Mouse (Mus musculus) forebrain, postnatal 0 days (tissue): ENCODE data around the gene Meis1. TPM values are rescaled to one million over a fixed set of nuclear protein-coding genes. Genes with fewer than 3 reads are reported as not detected.

Source experiments
- ATAC-seq: fragments of 200-750 bp; cut with Nextera tagmentation; 2 replicates; pipeline ENCODE4 v1.8.0; 2017; ENCODE audit warnings: mild to moderate bottlenecking, moderate library complexity
- DNase-seq: peaks from one replicate; pipeline ENCODE4 v3.0.0-alpha.2; 2015
- H3K27ac ChIP-seq: fragments of 300-500 bp; sonication (generic); 2 replicates; pipeline ENCODE4 v1.5.1; 2014; ENCODE audit warnings: low read depth, mild to moderate bottlenecking, antibody characterized with exemption, low read length, moderate library complexity, mixed read lengths
- H3K27me3 ChIP-seq: fragments of 300-500 bp; sonication (generic); 2 replicates; pipeline ENCODE4 v1.6.1; 2014; ENCODE audit warnings: mild to moderate bottlenecking, low read length, mixed read lengths; ENCODE audit not compliant: insufficient read depth
- H3K36me3 ChIP-seq: fragments of 300-500 bp; sonication (generic); 2 replicates; pipeline ENCODE4 v1.6.1; 2014; ENCODE audit warnings: mild to moderate bottlenecking, moderate library complexity; ENCODE audit not compliant: insufficient read depth
- H3K4me1 ChIP-seq: fragments of 300-500 bp; sonication (generic); 2 replicates; pipeline ENCODE4 v1.6.1; 2014; ENCODE audit warnings: antibody characterized with exemption; ENCODE audit not compliant: insufficient read depth
- H3K4me2 ChIP-seq: fragments of 300-500 bp; sonication (generic); 2 replicates; pipeline ENCODE4 v1.6.1; 2014; ENCODE audit warnings: low read depth, mild to moderate bottlenecking, moderate library complexity
- H3K4me3 ChIP-seq: fragments of 300-500 bp; sonication (generic); 2 replicates; pipeline ENCODE4 v1.5.1; 2014; ENCODE audit warnings: low read depth, low read length, mixed read lengths
- H3K9ac ChIP-seq: fragments of 300-500 bp; sonication (generic); 2 replicates; pipeline ENCODE4 v1.6.1; 2014; ENCODE audit warnings: mild to moderate bottlenecking
- H3K9me3 ChIP-seq: fragments of 300-500 bp; sonication (generic); 2 replicates; pipeline ENCODE4 v1.6.1; 2016; ENCODE audit warnings: low read length
- CTCF ChIP-seq: sonication (generic); IDR thresholded peaks from 2 replicates; pipeline ENCODE4 v1.5.1; 2016; ENCODE audit warnings: antibody characterized with exemption, control low read depth, low read depth
- WGBS: fragments of 180-500 bp; shearing (Covaris S2); extraction: QIAGEN DNeasy Blood & Tissue Kit; methylation state at CpG from one replicate; pipeline ENCODE4 v1.1.7; 2014; 5-methylcytosine and 5-hydroxymethylcytosine counted together
- polyA plus RNA-seq: library from polyadenylated mRNA; unstranded; fragments of >200 nt; fragmentation: Nextera tagmentation; extraction: Ambion mirVana; gene quantifications from 2 replicates; pipeline ENCODE4 v1.2.1, GENCODE M21; 2015
- total RNA-seq: library from RNA; depleted of rRNA; stranded (reverse); fragments of >200 nt; gene quantifications from 2 replicates; pipeline ENCODE4 v1.2.3, GENCODE M21; 2014

Meis1 gene
- total and polyA plus RNA-seq, 2 experiments from 2014 or later: 12.5 to 16.9 TPM

GRCm38 (mm10) chr11:19014113-19014440 lies 4.7 kb downstream of the Meis1 start:
- no peak for TF ChIP-seq CTCF
- peaks cover 7% of the 10 kb centered on the region; the same call in 1 of the 2 replicates for H3K4me1 ChIP-seq

GRCm38 (mm10) chr11:19013141-19014112 lies 5.4 kb downstream of the Meis1 start:
- Histone ChIP-seq H3K9me3 (no peaks in the 10 kb centered on the region), H3K27me3 (peaks cover 17% of the 10 kb centered on the region), H3K36me3 (no peaks in the 10 kb centered on the region), H3K4me1 (peaks cover 7% of the 10 kb centered on the region; the same call in 1 of the 2 replicates), H3K9ac (no peak overlapping the region), H3K27ac (no peak overlapping the region), H3K4me2 (peak overlapping the region; percentile 91), H3K4me3 (peak overlapping the region; percentile 56)
- ATAC-seq: no peak
- no peak for TF ChIP-seq CTCF
- 36% methylated on average over 25 of the region's 25 CpGs for WGBS
- no peak for DNase-seq

More at GRCm38 (mm10) chr11:19014113-19014440, 4.7 kb downstream of the Meis1 start:
- Histone ChIP-seq H3K9ac (peak overlapping the region; percentile 35), H3K27ac (no peak overlapping the region), H3K9me3 (no peaks in the 10 kb centered on the region), H3K27me3 (peaks cover 13% of the 10 kb centered on the region), H3K4me2 (peak overlapping the region; percentile 91), H3K4me3 (peak overlapping the region; percentile 56), H3K36me3 (no peaks in the 10 kb centered on the region)
- ATAC-seq (no peak), DNase-seq (no peak)
- 24% methylated on average over 12 of the region's 12 CpGs for WGBS

GRCm38 (mm10) chr11:19012463-19013115 lies 6.2 kb downstream of the Meis1 start:
- Histone ChIP-seq H3K9me3 (no peaks in the 10 kb centered on the region), H3K27me3 (peaks cover 20% of the 10 kb centered on the region), H3K4me3 (no peak overlapping the region), H3K4me1 (0 out of 2 replicates have a peak, but pooled peaks cover 3% of the 10 kb centered on the region), H3K36me3 (no peaks in the 10 kb centered on the region), H3K4me2 (no peak overlapping the region), H3K9ac (no peak overlapping the region), H3K27ac (no peak overlapping the region)
- ATAC-seq: no peak
- no peak for DNase-seq
- WGBS: 28% methylated on average over 2 of the region's 2 CpGs
- TF ChIP-seq CTCF: no peak

- Histone ChIP-seq H3K4me1 (0 out of 2 replicates have a peak, but pooled peaks cover 3% of the 10 kb centered on the region), H3K9ac (no peak overlapping the region), H3K27me3 (peaks cover 18% of the 10 kb centered on the region), H3K9me3 (no peaks in the 10 kb centered on the region), H3K36me3 (no peaks in the 10 kb centered on the region), H3K4me3 (no peak overlapping the region), H3K4me2 (no peak overlapping the region), H3K27ac (no peak overlapping the region)
- TF ChIP-seq CTCF: no peak
- 52% methylated on average over 2 of the region's 2 CpGs for WGBS
- DNase-seq (no peak), ATAC-seq (no peak)
Observed at GRCm38 (mm10) chr11:19012001-19012400, 6.8 kb downstream of the Meis1 start.

- H3K27ac ChIP-seq: no peak overlapping the region
- DNase-seq (no peak), ATAC-seq (no peak)
- H3K36me3 ChIP-seq: no peaks in the 10 kb centered on the region
- no peak overlapping the region for H3K9ac ChIP-seq
- peaks cover 17% of the 10 kb centered on the region for H3K27me3 ChIP-seq
- 0 out of 2 replicates have a peak, but pooled peaks cover 3% of the 10 kb centered on the region for H3K4me1 ChIP-seq
- H3K4me3 ChIP-seq: no peak overlapping the region
- WGBS: 52% methylated on average over 9 of the region's 9 CpGs
- no peak for TF ChIP-seq CTCF
- H3K4me2 ChIP-seq: no peak overlapping the region
- no peaks in the 10 kb centered on the region for H3K9me3 ChIP-seq
Observed at GRCm38 (mm10) chr11:19011108-19011805, 7.5 kb downstream of the Meis1 start.

- peak overlapping the region; percentile 4; the same call in 1 of the 2 replicates for H3K4me2 ChIP-seq
- H3K27me3 ChIP-seq: peaks cover 17% of the 10 kb centered on the region
- WGBS: 22% methylated on average over 14 of the region's 14 CpGs
- ATAC-seq (no peak), DNase-seq (no peak)
- 0 out of 2 replicates have a peak, but pooled peaks cover 3% of the 10 kb centered on the region for H3K4me1 ChIP-seq
- H3K27ac ChIP-seq: no peak overlapping the region
- no peaks in the 10 kb centered on the region for H3K36me3 ChIP-seq
- no peaks in the 10 kb centered on the region for H3K9me3 ChIP-seq
- H3K9ac ChIP-seq: no peak overlapping the region
- H3K4me3 ChIP-seq: no peak overlapping the region
- TF ChIP-seq CTCF: no peak
Observed at GRCm38 (mm10) chr11:19010396-19010811, 8.4 kb downstream of the Meis1 start.
